Mouse (Mus musculus) kidney, postnatal 4 days (tissue): ENCODE data around the gene Gaa.
"Not testable (repeated sequence)": the region's sequence is repeated elsewhere in the genome, so short reads cannot be mapped to it uniquely, and the experiment has no call there.

Source experiments
- DNase-seq, 2 experiments: peaks; one replicate each; pipeline ENCODE4 v3.0.0; 2021; ENCODE audit warnings: mixed read lengths in 2 of 2

Gaa gene

DNA sequence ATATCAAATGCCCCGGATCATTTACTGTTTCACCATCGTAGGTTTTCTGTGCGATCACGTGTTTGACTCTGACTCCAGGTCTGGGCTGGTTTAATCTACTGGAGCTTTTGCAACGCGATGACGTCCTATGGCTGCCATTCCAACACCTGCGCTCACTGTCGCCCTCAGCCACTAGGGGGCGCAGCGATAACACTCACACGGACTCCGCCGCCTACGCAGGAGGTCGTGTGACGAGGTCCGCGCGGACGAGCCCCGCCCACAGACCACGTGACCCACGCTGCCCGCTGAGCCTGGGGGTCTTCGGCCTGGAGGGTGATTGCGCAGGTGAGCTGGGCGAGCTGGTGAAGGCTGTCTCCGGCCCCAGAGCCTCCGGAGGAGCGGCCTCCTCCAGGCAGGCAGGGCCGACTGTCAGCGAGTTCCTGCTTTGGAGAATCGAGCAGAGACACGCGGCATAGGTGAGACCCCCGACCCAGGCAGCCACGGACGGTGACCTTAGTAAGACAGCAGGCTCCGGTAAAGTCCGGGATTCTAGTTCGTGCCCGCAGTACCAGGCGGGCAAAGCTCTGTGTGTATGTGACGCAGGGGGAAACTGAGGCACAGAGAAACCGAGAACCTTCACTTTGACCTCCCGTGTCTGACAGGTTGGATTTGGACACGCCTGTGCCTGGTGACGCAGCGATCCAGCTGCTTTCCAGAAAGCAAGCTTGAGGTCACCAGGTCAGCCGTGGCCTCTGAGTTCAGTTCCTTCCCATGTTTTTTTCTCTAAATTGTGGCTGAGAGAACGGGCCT, at the start of gene Gaa:
Gene Gaa (plus strand): TSS at position 120 of the 789 bp plus-strand sequence.
- peak; percentile 97 for DNase-seq

- peak; percentile 59 to 76 for DNase-seq
Measured at GRCm38 (mm10) chr11:119219816-119220465, 47.7 kb upstream of the Gaa start.

GRCm38 (mm10) chr11:119221812-119222510, 45.7 kb upstream of the Gaa start:
- DNase-seq, result no peak

DNA sequence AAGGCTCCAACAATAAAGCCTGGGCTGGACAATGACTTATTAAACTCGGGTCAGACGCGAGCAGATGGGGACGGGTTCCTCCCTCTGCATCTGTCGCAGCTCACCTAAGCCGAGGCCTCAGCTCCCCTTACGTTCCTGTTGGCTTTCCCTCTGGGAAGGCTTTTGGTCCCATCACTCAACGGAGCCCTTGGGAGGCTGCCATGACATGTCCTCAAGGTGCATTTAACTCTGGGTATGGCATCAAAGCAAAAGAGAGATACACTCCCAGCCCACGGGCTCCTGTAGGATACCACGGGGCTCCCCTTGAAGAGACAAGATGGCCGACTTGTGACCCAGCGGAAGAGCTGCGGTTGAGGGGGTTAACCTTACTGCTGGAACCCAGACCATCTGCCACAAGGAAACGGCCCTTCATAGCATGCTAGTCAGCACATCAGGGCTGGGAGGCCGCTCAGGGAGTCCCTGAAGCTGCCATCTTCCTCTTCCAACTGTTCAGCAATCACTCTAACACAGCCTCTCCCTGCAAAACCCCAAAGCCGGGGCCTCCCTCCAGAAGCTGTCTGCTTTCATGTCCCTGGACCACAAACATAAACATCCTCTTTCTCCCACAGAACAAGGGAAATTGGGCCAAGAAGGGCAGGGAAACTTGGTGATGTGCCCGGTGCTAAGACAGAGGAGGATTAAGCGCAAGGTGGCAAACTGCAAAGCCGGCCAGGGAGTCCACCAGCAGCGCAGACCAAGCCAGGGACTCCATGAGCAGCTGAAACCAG, 44.4 kb upstream of the Gaa start:
- peak; percentile 39 to 41 for DNase-seq

DNA sequence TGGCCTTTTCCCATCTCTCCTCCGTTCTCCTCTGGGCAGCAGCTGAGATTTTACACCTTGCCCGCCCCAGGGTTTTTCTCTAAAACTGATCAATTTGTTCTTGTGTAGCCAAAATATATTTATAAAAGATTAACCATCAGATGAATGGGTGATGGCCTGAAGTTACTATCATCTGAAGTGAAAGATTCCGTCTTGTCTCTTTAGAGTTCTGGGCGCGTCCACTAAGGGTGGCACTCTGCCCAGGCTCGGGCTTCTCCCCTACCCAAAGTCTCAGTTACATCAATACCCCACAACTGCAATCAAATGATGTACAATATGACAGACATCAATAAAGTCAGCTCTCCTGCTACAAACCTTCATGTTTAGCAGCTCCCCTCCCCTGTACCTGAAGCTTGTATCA, 42.8 kb upstream of the Gaa start:
- DNase-seq, result no peak

- DNase-seq, result no peak
Measured at GRCm38 (mm10) chr11:119225634-119226033, 42.1 kb upstream of the Gaa start.

- DNase-seq, result no peak
Measured at GRCm38 (mm10) chr11:119227591-119227990, 40.1 kb upstream of the Gaa start.

DNA sequence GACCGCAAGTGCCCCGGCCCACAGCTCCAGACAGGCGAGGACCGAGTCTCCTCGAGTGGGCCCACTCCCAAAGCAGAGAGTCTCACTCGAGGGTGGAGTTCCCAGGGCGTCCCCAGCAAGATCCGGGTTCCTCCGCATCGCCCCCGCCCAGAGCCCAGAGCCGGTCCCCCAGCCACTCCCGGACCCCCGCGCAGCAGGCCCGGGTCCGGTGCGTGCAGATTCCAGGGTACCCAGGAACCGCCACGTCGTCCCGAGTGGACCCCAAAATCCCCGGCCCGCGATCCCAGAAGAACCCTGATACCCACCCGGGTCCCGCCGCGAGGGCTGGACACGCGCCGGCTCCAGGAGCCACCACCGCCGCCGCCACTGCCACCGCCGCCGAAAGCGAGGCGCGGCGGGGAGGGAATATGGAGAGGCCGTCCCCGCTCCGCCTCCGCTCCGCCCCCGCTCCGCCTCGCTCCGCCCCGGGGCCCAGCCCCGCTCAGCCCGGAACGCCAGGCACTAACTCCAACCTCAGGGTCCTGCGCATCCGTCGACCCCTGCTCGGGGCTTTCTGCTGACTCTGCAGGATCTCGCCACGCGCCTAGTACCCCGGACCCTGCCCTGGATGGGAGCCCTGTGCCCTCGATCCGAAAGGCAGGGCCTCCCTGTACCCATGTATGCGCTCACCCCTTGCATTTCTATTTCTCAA, 39.5 kb upstream of the Gaa start, which contains the start of the genes Tbc1d16 and Ccdc40:
Gene Tbc1d16 (minus strand): TSS at position 409 of the 691 bp plus-strand sequence.
Gene Ccdc40 (plus strand): TSS at position 482 of the 691 bp plus-strand sequence.
- DNase-seq, result peak; percentile 81 to 86

- DNase-seq, result peak; percentile 81 to 87
Measured at GRCm38 (mm10) chr11:119228846-119229626, 38.7 kb upstream of the Gaa start.

DNA sequence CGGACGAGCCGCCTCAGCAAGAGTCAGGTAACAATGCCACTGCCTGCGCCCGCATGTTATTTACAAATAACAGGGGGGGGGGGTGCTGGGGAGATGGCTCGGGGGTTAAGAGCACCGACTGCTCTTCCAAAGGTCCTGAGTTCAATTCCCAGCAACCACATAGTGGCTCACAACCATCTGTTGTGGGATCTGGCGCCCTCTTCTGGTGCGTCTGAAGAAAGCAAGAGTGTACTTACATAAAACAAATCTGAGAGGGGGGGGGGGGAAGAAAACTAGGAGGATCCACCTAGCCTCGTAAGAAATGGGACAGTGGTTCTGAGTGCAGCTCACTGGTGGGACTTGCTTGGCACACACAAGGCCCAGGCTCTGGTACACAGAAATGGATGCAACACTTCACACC, 32.9 kb upstream of the Gaa start:
- DNase-seq, result no peak

DNA sequence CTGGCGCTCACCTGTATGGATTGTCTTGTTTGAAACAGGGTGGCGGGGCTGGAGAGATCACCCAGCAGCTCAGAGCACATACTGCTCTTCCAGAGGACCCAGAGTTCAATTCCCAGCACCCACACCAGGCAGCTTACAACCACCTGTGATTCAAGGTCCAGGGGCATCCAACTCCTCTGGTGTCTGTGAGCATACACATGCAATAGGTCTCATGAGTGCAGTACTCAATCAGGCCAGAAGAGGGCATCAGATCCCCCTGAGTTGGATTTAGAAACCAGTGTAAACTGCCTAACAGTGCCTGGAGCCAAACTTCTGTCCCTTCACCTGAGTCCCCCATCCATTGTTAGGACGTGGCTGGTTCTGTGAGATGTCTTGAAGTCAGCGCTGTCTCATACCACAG, 32.1 kb upstream of the Gaa start:
- DNase-seq, result peak; percentile 80 to 82

DNA sequence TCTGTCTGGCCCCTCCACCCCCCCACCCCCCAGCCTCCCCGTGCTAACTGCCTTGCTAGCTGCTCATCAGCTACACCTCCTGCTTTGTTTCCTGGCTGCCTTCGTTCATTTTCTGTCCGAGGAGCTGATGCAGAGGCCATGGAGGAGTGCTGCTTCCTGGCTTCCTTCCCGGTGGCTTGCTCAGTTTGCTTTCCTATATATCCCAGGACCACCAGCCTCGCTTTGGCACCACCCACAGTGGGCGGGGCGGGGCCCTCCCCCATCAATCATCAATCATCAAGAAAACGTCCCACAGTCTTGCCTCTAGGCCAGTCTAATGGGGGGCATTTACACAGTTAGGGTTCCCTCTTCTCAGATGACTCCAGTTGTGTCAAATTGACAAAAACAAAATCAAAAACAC, 31.3 kb upstream of the Gaa start:
- DNase-seq, result no peak

DNA sequence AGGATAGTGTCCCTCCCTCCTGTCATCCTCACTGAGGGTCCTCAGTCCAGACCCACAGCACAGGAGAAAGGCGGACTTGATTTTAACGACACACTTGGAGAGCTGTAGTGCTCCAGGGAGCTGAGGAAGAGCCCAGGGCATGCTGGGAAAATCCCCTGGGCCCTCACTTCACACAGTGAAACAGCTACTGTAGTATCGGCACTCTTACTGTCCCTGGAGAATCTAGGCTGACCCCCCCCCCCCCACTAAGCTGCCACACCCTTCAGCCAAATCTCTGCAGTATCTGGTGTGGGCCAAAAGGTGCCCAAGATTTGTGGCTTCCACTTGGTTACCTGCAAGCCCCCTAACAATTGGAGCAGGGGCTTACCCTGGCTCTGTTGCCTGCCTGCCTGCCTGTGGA, 30.7 kb upstream of the Gaa start:
- no peak for DNase-seq

DNA sequence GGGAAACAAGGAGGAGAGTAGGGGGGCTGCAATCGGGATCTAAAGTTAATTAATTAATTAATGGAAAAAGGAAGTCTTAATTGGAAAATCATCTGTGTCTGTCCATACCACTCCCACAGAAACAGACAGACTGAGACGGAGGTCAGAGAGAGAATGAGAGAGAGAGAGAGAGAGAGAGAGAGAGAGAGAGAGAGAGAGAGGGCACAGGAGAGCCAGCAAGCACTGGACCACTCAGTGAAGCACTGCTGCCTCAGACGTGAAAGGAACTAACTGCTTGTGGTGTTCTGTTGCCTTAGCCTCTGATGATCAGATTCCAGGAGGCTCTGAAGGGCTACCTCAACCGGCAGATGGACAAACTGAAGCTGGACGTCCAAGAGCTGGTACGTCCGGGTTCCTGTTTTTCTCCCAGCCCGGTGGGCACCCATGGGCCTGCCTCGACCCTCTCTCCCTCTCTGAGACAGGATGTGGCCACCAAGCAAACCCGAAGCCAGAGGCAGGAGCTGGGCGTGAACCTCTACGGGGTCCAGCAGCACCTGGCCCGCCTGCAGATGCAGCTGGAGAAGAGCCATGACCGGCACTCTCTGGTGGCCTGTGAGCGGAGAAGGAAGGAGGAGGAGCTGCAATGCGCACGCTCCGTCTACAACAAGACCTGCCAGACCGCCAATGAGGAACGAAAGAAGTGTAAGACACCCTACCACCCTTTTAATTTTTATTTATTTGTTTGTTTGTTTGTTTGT, 30.0 kb upstream of the Gaa start:
- DNase-seq, result peak; percentile 48 to 62

GRCm38 (mm10) chr11:119238305-119238721, 29.4 kb upstream of the Gaa start:
- peak; percentile 71 to 80 for DNase-seq

- peak in 1 of 2 experiments; percentile 35 for DNase-seq
Measured at GRCm38 (mm10) chr11:119239480-119239879, 28.2 kb upstream of the Gaa start.

DNA sequence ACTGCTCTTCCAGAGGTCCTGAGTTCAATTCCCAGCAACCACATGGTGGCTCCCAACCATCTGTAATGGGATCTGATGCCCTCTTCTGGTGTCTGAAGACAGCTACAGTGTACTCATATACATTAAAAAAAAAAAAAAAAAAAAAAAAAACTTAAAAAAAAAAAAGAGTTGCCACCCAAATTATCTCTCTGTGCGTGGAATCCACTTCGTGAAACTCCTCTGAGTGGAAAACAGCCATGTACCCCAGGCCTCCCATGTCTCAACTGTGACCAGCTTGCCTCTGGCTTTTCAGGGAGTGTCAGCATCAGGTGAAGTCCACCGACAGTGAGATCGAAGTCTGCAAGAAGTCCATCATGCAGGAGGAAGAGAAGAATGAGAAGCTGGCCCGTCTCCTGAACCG, 22.1 kb upstream of the Gaa start:
- DNase-seq, result not testable (repeated sequence)

- DNase-seq, result peak; percentile 63 to 77
Measured at GRCm38 (mm10) chr11:119249011-119249410, 18.7 kb upstream of the Gaa start.

GRCm38 (mm10) chr11:119250998-119251397, 16.7 kb upstream of the Gaa start:
- DNase-seq, result peak; percentile 47 to 49

DNA sequence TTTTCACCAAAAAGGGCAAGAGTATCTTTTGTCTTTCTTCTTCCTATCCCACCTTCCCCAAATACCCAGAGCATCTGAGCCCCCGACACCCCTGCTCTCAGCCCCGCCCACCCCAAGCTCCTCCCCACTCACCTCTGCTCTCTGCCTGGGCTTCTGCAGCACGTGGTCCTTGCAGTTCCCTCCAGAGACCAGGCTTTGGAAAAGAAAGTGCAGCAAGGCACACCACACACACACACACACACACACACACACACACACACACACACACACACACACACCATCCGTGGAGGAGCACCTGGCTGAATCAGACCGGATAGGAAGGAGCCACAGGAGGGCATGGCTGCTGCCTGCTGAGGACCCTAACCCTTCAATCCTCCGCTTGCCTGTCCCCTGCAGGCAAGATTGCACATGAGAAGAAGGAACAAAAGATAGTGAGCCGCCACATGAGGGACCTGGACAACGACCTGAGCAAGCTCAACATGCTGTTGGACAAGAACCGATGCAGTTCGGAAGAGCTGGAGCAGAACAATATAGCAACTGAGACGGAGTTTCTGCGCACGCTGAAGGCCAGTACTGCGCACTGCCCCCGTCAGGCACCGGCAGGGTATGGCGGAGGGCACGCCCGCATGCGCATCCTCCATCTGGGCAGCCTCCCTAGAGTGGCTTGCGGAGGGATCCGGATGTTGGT, 14.7 kb upstream of the Gaa start:
- DNase-seq, result peak; percentile 70 to 81
